Mouse (Mus musculus): Measurements from ENCODE around the gene Ddx17.

DNA sequence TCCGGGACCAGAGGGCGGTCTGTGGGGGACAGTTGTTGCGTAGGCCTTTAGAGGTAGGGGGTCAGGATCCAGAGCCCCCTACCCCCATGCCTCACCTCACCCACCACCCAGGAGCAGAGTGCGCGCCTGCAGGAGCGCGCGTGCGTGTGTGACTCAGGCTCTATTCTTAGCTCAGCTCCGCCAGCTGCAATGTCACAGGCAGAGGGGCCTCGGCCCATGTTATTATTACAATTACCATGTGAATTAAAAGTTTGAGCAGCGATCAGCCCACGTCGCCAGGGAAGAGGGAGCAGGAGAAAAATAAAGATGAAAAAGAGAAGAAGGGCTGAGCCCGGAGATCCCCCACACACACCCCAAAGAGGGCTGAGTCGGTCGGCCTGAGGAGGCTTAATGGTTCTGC lies 46.4 kb downstream of the Ddx17 start:
- TF ChIP-seq POLR2A (IDR thresholded peaks at IDR 0.05; ENCODE audit: control insufficient read depth, low read depth, low read length) (no peak), CTCF (IDR thresholded peaks at IDR 0.05; ENCODE audit: control insufficient read depth, insufficient read depth, insufficient replicate concordance, low read depth, low read length) (no peak)
